Mouse (Mus musculus) kidney, adult 9 months (tissue): ENCODE measurements at regions not wholly inside any gene's neighbourhood (a gene's known extent, or its start where the extent isn't known, plus 50 kb on each side); places are given as distances from the start of the nearest gene placed in this dataset.
"Not testable (repeated sequence)": the region's sequence is repeated elsewhere in the genome, so short reads cannot be mapped to it uniquely, and the experiment has no call there.

ENCODE experiments used
- DNase-seq: peaks from one replicate; pipeline ENCODE4 v3.0.0; 2022

DNA sequence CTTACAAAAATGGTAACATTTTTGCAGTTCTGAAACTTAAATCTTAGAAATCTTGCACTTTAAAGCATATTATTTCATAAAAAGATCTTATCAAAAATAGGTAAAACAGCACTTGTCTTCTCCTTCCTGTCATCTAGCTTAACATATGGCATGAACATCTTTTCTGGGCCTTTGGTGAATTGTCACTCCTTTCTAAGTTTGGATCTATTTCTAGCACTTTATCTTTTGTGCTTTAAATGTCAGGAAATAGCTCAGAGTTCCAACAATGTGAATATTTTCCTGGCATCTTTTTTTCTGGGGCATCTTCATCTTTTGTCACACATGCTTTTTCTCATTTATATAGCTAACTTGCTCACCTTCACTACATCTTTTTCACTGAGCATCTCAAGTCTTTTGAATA, 527.4 kb upstream of the Gm5150 start:
- DNase-seq = no peak

DNA sequence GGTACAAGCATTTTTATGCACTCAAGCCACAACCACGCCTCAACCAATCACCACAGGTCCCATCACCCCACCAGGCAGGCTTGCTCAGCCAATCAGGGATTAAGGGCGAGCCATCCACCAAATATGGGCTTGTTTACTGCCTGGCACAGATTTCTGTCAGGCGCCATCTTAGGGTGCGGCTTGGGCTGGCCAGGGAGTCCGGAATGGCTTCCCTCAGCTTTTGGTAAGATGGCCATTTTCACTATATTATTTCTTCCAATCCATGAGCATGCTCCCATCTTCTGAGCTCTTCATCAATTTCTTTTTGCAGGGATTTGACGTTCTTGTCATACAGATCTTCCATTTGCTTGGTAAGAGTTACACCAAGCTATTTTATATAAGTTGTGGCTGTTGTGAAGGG, 521.3 kb upstream of the Gm5150 start:
- not testable (repeated sequence) for DNase-seq

DNA sequence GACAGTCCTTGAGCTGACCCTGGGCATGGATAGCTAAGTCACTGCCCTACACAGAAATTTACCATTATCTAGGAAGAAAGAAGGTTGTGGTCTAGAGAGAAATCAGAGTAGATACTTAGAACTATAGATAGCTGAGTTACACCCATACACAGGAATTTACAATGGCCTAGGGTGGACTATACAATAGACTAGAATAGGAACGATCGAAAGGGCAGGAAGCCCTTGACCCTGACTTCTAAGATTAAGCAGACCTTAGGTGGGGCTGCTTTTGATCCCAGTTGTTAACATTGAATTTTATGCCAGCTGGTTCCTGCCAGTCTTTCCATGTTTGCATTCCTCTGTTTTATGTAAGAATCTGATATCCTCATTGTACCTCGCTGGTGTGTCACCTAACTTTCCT, 482.2 kb upstream of the Gm5150 start:
- not testable (repeated sequence) for DNase-seq

DNA sequence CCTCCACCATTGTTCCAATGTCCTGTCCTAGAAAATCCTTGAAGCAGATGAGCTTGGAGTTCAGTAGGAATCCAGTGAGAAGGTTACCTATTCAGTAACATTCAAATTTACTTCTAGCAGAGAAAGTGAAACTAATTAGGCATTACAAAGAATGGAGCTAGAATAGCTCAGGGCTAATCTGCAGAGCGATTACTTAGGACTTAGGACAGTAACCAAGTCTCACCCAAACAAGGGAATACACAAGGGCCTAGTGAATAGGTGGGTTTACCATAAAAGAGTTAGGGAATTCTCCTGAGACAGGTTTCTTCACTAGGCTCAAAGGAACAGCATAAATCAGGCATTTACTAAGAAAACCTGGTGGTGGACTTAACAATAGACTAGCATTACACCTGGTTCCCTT, 476.5 kb upstream of the Gm5150 start:
- DNase-seq = no peak

DNA sequence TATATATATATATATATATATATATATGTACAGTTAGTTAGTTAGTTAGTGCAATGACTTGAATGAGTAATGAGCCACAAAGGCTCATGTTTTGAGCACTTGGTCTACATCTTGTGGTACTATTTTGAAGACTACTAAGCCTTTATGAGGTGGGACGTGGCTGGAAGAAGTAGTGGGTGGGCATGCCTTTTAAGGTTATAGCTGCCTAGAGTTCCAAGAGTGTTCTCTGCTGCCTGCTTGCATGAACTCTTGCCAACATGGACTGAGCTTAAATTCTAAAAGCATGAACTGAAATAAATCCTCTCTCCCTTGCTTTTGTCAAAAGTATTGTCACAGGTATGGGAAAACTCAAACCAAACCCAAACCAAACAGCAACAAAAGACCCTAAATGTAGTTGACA, 465.1 kb upstream of the Gm5150 start:
- no peak for DNase-seq

DNA sequence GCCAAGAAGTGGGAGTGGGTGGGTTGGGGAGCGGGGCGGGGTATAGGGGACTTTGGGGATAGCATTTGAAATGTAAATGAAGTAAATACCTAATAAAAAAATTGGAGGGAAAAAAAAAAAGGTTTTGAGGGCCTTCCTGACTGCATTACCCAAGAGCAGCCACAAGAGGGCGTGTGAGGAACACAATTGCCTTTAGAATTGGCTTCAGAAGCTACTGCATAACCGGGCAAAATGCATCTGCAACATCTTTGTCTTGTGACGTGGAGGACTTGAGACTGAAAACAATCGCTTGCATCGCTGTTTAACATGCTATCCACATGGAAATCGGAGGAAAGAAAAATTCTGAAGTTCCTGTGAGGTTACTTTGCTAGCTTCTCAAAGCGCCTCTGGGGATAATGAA, 460.2 kb upstream of the Gm5150 start:
- peak; percentile 38 for DNase-seq

DNA sequence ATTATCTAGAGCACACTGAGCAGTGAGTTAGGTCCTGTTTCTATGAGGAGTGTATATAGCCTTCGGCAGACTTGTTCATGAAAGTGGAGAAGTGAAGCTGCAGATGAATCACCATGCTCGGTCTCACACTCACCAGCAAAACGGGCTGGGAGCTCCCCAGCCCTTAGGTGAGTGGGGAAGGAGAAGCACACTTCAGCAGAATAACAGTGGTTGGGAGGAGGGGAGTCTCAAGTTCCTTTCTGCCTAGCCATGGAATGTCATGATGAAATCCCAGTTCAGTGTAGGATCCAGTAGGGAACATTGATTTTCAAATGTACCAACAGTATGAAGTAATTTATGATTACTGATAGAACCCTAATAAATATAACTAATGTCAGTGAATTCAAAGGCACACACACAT, 459.1 kb upstream of the Gm5150 start:
- DNase-seq = no peak

DNA sequence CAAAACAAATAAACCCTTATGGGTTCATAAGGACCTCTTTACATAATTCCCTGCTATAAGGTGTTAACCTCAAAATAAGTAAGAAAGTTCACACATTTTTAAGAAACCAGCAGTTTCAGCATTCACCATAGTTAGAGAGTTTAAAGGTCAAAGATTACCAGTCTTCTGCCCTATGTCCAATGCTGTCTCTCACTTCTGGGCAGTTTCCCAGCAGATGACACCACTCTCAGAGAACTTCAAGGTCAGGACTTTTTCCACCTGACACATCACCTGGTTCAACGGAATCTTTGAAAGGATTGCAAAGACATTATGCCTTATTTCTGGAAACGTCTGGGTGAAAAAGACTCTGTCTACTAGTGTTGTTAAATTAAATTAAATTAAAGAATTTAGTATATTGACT, 458.1 kb upstream of the Gm5150 start:
- DNase-seq = peak; percentile 61

DNA sequence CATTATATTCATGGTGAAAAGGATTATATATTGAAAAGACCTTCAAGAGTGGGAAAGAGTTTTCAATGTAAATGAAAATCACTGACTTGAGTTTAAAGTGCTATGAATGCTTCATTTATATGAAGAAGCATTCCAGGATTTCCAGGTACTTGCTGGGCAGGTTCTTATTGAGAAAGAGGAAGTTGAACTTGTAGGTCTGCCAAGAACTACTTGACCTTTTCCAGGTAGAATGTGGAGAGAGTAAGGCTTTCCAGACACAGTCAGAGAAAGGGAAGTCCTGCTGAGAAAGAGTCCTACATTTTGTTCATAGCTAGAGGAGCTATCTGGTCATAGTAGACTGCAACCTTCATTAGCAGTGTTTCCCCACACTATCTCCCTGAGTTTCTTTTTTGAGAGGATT, 426.8 kb upstream of the Gm5150 start:
- no peak for DNase-seq

DNA sequence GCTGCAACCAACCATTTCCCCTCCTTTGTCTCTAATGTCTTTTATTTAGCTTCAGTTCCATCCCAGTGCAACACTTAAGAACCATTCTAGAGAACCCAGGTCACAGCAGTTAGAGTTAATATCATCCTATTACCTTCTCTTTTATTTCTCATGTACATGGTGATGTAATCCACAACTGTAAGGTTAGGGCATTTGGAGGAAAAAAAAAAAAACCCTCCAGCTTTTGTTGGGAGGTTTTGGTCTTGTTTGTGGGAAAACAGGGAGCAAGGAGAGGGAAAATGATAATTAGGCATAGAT, 425.5 kb upstream of the Gm5150 start:
- DNase-seq = no peak

DNA sequence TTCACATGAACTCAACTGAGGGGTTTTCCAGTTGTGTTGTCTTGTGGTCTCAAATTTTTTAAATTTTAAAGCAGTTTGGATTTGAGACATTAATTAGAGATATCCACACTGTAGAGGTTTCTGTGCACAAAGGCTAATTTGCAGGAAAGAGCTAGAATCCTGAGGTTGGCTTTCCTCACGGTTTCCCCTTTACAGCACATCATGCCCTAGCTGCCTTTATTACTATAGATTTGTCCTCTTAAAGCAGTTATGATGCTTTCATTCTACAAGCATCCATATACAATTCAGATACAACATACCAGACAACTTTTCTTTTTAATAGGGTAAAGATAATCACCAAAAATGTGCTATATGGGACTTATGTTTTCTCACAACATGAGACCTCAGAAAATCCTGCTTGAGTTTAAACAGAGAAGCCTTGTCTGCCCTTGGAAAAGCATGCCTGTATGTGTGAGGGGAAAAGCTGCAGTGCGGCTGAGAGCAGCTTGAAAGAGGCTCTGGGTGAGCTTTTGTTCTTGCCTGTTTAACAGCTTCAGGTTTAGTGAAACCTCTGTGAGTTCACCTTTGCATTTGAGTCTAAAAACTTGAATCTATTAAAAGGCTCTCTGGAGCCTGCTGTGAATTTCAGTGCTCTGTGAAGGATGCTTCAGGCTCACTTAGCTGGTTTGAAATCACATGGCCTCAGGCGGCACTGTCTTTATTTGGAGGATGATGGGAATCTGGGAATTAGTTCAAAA, 425.0 kb upstream of the Gm5150 start:
- no peak for DNase-seq
